Mouse (Mus musculus) T-helper 2 cell (primary cell): Measurements from ENCODE around the gene Cast.

Experiments used
- in situ Hi-C: fragments of 300-600 bp; cut with MboI, MseI; formaldehyde crosslinking; loops from one replicate; pipeline ENCODE4 v1.15.1; 2025; ENCODE audit warnings: high pct_unique_total_duplicates

Gene Cast

DNA sequence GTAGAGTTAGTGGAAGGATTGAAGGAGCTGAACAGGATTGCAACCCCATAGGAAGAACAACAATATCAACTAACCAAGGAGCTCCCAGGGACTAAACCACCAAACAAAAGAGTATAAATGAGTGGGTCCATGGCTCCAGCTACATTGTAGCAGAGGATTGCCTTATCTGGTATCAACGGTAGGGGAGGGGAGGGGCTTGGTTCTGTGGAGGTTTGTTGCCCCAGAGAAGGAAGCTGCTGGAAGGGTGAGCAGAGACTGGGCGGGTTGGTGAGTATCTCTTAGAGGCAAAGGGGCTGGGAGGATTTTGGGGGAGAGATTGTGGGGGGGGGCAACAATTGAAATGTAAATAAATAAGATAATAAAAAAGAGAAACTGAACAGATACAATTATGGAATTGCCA lies 89.6 kb downstream of the Cast start:
- in situ Hi-C loops = no loop called here

DNA sequence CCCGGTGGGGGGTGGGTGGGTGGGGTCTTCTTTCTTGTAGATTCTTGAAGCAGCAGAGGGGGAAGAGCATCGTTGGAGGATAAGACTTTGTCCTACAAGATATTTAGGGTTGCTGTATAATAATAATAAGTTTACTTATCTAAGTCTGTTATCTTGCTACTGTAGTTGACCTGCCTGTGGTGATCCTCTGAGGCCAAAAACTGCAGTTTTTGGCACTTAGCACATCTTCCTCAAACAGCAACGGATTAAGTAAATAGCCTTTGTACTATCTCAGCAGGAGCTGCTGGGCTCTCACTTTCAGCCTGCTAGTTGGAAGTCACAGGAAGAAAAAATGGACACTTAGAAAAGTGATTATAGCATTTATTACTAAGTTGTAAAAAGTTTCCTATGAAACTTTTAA lies 112.4 kb downstream of the Cast start:
- in situ Hi-C loops = no loop called here

DNA sequence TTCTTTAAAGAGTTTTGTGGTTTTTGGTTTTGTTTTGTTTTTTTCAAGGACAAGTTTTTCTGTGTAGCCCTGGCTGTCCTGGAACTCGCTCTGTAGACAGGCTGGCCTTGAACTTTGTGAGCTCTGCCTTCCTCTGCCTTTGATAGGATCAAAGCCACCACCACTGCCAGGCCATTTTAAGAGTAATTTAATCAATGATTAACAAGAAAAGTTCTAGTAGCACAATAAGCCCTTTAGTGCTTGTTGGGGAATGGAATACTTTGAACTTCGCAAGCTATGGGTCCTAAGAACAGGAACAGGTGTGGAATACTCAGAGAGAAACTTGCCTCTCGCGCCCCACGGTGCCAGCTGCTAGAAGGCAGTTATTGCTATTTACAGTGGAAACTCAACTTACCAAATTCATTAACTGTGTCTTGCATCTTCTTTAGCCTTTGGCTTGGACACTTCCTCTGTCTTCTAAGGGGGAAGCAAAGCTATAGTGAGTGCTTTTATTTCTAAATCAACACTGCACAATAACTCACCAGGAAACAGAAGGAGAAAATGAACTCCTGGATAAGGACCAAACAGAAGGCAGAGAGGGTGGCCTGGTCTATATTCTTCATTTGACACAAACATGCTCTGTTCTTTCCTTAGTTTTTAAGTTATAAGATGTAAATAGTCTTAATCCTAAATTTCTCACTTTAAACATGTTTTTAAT lies 113.0 kb downstream of the Cast start:
- in situ Hi-C loops = no loop called here
